Mouse (Mus musculus) bone marrow, adult 2 months (tissue): ENCODE data around the gene Trappc2l.

ENCODE experiments used
- CTCF ChIP-seq: fragments of 200-500 bp; IDR thresholded peaks from 2 replicates; pipeline ENCODE4 v1.5.1; 2011; ENCODE audit warnings: low read length, control low read depth; ENCODE audit not compliant: control insufficient read depth, insufficient read depth
- POLR2A ChIP-seq: fragments of 200-500 bp; IDR thresholded peaks from 2 replicates; pipeline ENCODE4 v1.6.1; 2011; ENCODE audit warnings: low read depth, mild to moderate bottlenecking, control low read depth, low read length, borderline replicate concordance; ENCODE audit not compliant: control insufficient read depth

DNA sequence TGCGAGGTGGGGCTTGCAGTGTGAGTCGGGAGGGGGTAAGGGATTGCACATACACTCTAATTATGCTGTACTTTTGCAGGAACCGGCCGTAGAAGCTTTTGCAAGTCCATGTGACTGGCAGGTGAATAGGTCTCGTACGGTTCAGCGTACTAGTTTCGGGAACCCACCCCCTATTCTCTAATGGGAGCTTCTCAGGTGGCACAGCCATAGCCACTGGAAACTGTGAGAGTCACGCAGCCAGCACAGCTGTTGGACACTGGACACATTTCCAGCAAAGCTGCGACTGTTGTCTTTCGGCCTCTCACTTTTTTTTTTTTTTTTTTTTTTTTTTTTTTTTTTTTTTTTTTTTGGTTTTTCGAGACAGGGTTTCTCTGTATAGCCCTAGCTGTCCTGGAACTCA lies 4.6 kb upstream of the Trappc2l start:
- no peak for TF ChIP-seq CTCF
- no peak for TF ChIP-seq POLR2A
